Mouse (Mus musculus): ENCODE measurements around the gene Olfr789. TPM values are rescaled to one million over a fixed set of nuclear protein-coding genes. Genes with fewer than 3 reads are reported as not detected.

The Olfr789 gene
- total RNA-seq (2014; rRNA removed): not detected in 2 replicates
- polyA plus RNA-seq (2015; fragmentation: Nextera tagmentation; extraction: Ambion mirVana): not detected in 2 replicates

GRCm38 (mm10) chr10:129484452-129484851, at the start of gene Olfr789:
Gene Olfr789, plus strand, starts transcription at chr10:129484752.
- Histone ChIP-seq H3K4me3 (ENCODE audit: low read length) (no peak within 1 kb of the TSS), H3K36me3 (ENCODE audit: insufficient read depth, low read length) (no peaks in the 10 kb centered on the region), H3K27ac (no peak within 1 kb of the TSS), H3K9ac (replicated peaks; ENCODE audit: low read length) (no peak within 1 kb of the TSS), H3K4me2 (ENCODE audit: low read depth, low read length) (no peak within 1 kb of the TSS), H3K9me3 (ENCODE audit: low read length) (no peaks in the 10 kb centered on the region), H3K27me3 (ENCODE audit: insufficient read depth, low read length) (no peaks in the 10 kb centered on the region), H3K4me1 (ENCODE audit: insufficient read depth, low read length) (no peaks in the 10 kb centered on the region)
- TF ChIP-seq CTCF (IDR thresholded peaks at IDR 0.05; ENCODE audit: low read depth): no peak
- DNase-seq (ENCODE audit: low spot score) (no peak), ATAC-seq (no peak)
- WGBS: 66% methylated on average over 2 of the region's 2 CpGs

GRCm38 (mm10) chr10:129461562-129461961, 23.0 kb upstream of the Olfr789 start, which contains the start of gene Olfr787:
Gene Olfr787, plus strand, starts transcription at chr10:129461862.
- no peak for ATAC-seq
- 87% methylated on average over 3 of the region's 3 CpGs for WGBS

GRCm38 (mm10) chr10:129470698-129471097, 13.9 kb upstream of the Olfr789 start, which contains the start of gene Olfr788:
Gene Olfr788, plus strand, starts transcription at chr10:129470998.
- no peak for TF ChIP-seq CTCF (IDR thresholded peaks at IDR 0.05; ENCODE audit: low read depth)
- no peak within 1 kb of the TSS for H3K27ac ChIP-seq
- no peaks in the 10 kb centered on the region for H3K4me1 ChIP-seq (ENCODE audit: insufficient read depth, low read length)
- H3K36me3 ChIP-seq (ENCODE audit: insufficient read depth, low read length): no peaks in the 10 kb centered on the region
- no peak for DNase-seq (ENCODE audit: low spot score)
- H3K9ac ChIP-seq (replicated peaks; ENCODE audit: low read length): no peak within 1 kb of the TSS
- no peaks in the 10 kb centered on the region for H3K9me3 ChIP-seq (ENCODE audit: low read length)
- no peak for ATAC-seq
- no peaks in the 10 kb centered on the region for H3K27me3 ChIP-seq (ENCODE audit: insufficient read depth, low read length)
- H3K4me3 ChIP-seq (ENCODE audit: low read length): no peak within 1 kb of the TSS
- H3K4me2 ChIP-seq (ENCODE audit: low read depth, low read length): no peak within 1 kb of the TSS

More at GRCm38 (mm10) chr10:129461562-129461961, 23.0 kb upstream of the Olfr789 start, which contains the start of gene Olfr787:
- H3K27ac ChIP-seq: no peak within 1 kb of the TSS
- TF ChIP-seq CTCF (IDR thresholded peaks at IDR 0.05; ENCODE audit: low read depth): no peak
- no peak within 1 kb of the TSS for H3K4me2 ChIP-seq (ENCODE audit: low read depth, low read length)
- H3K4me3 ChIP-seq (ENCODE audit: low read length): no peak within 1 kb of the TSS
- no peaks in the 10 kb centered on the region for H3K9me3 ChIP-seq (ENCODE audit: low read length)
- no peaks in the 10 kb centered on the region for H3K4me1 ChIP-seq (ENCODE audit: insufficient read depth, low read length)
- no peak for DNase-seq (ENCODE audit: low spot score)
- H3K36me3 ChIP-seq (ENCODE audit: insufficient read depth, low read length): no peaks in the 10 kb centered on the region
- H3K9ac ChIP-seq (replicated peaks; ENCODE audit: low read length): no peak within 1 kb of the TSS
- H3K27me3 ChIP-seq (ENCODE audit: insufficient read depth, low read length): no peaks in the 10 kb centered on the region

- Histone ChIP-seq H3K4me1 (ENCODE audit: insufficient read depth, low read length) (no peaks in the 10 kb centered on the region), H3K36me3 (ENCODE audit: insufficient read depth, low read length) (no peaks in the 10 kb centered on the region), H3K27me3 (ENCODE audit: insufficient read depth, low read length) (no peaks in the 10 kb centered on the region), H3K27ac (no peak overlapping the region), H3K4me3 (ENCODE audit: low read length) (no peak overlapping the region), H3K9me3 (ENCODE audit: low read length) (no peaks in the 10 kb centered on the region), H3K9ac (replicated peaks; ENCODE audit: low read length) (no peak overlapping the region), H3K4me2 (ENCODE audit: low read depth, low read length) (no peak overlapping the region)
- WGBS: 72% methylated on average over 2 of the region's 2 CpGs
- ATAC-seq: no peak
- no peak for TF ChIP-seq CTCF (IDR thresholded peaks at IDR 0.05; ENCODE audit: low read depth)
- no peak for DNase-seq (ENCODE audit: low spot score)
Measured at GRCm38 (mm10) chr10:129473256-129473655, 11.3 kb upstream of the Olfr789 start.

- Histone ChIP-seq H3K36me3 (ENCODE audit: insufficient read depth, low read length) (no peaks in the 10 kb centered on the region), H3K27ac (no peak overlapping the region), H3K4me2 (ENCODE audit: low read depth, low read length) (no peak overlapping the region), H3K9ac (replicated peaks; ENCODE audit: low read length) (no peak overlapping the region), H3K4me3 (ENCODE audit: low read length) (no peak overlapping the region), H3K4me1 (ENCODE audit: insufficient read depth, low read length) (no peaks in the 10 kb centered on the region), H3K9me3 (ENCODE audit: low read length) (no peaks in the 10 kb centered on the region), H3K27me3 (ENCODE audit: insufficient read depth, low read length) (no peaks in the 10 kb centered on the region)
- no peak for ATAC-seq
- DNase-seq (ENCODE audit: low spot score): no peak
- TF ChIP-seq CTCF (IDR thresholded peaks at IDR 0.05; ENCODE audit: low read depth): no peak
Measured at GRCm38 (mm10) chr10:129473723-129474122, 10.8 kb upstream of the Olfr789 start.

DNA sequence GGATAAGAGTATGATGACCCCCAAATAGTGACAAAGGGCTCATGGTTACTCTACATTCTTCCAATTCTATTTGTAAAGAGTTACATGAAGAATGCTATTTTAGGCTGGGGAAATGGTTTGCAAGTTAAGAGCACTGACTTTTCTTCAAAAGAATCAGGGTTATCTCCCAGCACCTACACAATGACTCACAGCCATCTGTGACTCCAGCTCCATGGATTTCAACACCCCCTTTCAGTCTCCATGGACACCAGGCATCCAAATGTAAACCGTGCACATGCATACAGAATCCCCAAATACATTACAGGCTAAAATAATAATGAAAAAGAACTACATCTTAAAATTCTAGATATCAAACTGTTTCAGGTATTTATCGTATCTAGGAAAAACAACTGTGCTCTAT, 5.5 kb downstream of the Olfr789 start:
- Histone ChIP-seq H3K4me2 (ENCODE audit: low read depth, low read length) (no peak overlapping the region), H3K36me3 (ENCODE audit: insufficient read depth, low read length) (no peaks in the 10 kb centered on the region), H3K4me3 (ENCODE audit: low read length) (no peak overlapping the region), H3K27me3 (ENCODE audit: insufficient read depth, low read length) (no peaks in the 10 kb centered on the region), H3K9me3 (ENCODE audit: low read length) (no peaks in the 10 kb centered on the region), H3K4me1 (ENCODE audit: insufficient read depth, low read length) (no peaks in the 10 kb centered on the region), H3K9ac (replicated peaks; ENCODE audit: low read length) (no peak overlapping the region), H3K27ac (no peak overlapping the region)
- WGBS: 76% methylated on average over 2 of the region's 2 CpGs
- DNase-seq (ENCODE audit: low spot score) (no peak), ATAC-seq (no peak)
- TF ChIP-seq CTCF (IDR thresholded peaks at IDR 0.05; ENCODE audit: low read depth): no peak

DNA sequence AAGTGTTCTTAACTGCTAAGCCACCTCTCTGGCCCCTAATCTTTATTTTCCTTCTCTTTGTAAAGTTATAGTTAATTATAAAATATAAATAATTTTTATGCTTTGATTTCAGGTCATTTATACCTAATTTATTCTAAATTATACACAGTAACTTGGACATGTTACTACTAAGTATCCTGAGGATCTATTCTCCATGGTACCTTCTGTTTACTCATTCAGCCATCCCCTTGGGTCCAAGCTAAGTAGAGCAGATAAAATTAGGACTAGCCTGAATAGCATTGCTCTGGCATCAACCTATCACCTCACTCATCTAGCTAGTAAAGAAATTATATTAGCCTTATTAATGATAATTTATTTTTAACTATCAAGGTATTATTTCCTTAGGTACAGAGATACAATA, 13.6 kb downstream of the Olfr789 start, which contains the start of gene Olfr790:
Olfr790 (plus strand) TSS at position 301 of the 400 bp plus-strand sequence.
- Histone ChIP-seq H3K4me2 (ENCODE audit: low read depth, low read length) (no peak within 1 kb of the TSS), H3K9me3 (ENCODE audit: low read length) (no peaks in the 10 kb centered on the region), H3K4me3 (ENCODE audit: low read length) (no peak within 1 kb of the TSS), H3K4me1 (ENCODE audit: insufficient read depth, low read length) (no peaks in the 10 kb centered on the region), H3K27me3 (ENCODE audit: insufficient read depth, low read length) (no peaks in the 10 kb centered on the region), H3K9ac (replicated peaks; ENCODE audit: low read length) (no peak within 1 kb of the TSS), H3K27ac (no peak within 1 kb of the TSS), H3K36me3 (ENCODE audit: insufficient read depth, low read length) (no peaks in the 10 kb centered on the region)
- no peak for TF ChIP-seq CTCF (IDR thresholded peaks at IDR 0.05; ENCODE audit: low read depth)
- DNase-seq (ENCODE audit: low spot score) (no peak), ATAC-seq (no peak)
